Mouse (Mus musculus): ENCODE measurements around the gene Gm20517. TPM values are rescaled to one million over a fixed set of nuclear protein-coding genes. Genes with fewer than 3 reads are reported as not detected.

Gene Gm20517
- 1 to 10 TPM in 1 of 2 experiments, under 1 TPM in 1; 0.55 to 1.3 TPM for polyA plus RNA-seq (2012; fragmentation: generic; extraction: Trizol)

DNA sequence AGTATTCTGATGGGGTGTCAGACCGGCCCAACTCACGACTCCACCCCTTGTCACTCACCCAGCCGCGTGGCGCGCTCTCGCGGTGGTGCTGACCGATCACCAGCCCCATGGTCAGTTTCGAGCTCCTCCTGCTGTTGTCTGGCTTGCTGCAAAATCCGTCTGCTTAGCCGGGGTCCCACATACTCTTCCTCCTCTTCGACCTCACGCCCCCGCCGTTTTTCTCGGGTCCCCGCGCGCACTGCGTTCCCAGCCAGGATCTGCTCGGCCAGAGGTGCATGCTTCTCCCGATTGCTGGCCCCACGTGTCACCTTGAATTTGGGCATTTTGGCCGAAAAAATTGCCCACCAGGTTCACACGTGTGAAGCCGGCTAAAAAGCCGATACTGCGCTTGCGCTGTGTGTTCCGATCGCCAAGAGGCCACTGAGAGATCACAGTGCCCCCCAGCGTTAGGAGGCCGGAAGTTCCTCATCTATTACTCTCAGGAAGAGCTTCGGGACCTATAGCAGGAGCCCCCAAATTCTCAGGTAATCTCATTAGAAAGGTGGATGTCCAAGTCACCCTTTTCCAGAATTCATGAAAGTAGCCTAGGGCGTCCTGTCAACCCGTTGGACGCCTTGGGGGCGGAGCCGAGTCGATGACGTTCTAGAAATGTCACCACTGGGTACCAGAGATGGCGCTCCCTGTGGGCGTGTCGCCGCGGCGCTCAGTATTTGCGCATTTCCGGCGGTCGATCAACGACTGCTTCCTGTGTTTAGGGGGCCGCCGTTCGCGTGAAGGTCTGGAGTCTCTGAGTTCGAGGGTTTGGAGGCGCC, at the start of gene Gm20517, which contains the start of the genes Bysl and Med20:
Gm20517 (plus strand) TSS at position 741 of the 812 bp plus-strand sequence.
Bysl (minus strand) TSS at position 644 of the 812 bp plus-strand sequence.
Med20 (plus strand) TSS at position 734 of the 812 bp plus-strand sequence.

DNA sequence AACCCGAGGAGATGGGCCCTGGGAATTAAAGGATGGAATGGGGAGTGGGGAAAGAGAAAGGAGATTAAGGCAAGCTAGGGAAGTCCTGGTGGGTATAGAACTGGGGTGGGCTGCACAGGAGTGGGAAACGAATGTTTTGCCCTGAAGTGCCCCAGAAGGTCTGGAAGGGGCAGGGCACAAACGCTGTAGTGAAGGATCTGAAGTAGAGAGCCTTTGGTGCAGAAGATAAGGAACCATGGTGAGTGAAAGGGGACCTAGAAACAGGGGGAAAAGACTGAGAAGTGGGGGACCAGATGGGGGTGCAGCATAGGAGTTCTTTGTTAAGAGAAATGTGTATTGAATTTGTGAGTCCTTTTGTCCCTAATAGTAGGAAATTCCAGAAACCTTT, 19.3 kb downstream of the Gm20517 start, which contains the start of gene Usp49:
Usp49 (plus strand) TSS at position 13 of the 388 bp plus-strand sequence.

DNA sequence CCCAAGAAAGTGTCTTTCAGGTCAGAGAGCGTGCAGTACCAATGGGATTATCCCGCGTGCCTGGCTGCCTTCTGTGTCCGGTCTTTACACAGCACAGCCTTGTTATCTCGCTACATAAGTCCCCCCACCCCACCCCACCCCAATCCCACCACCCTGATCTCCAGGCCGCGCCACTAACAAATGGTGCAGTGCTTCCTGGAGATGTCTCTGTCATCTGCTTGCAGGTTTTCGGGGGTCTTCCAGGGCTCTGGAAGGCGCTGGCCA, 76.9 kb downstream of the Gm20517 start, which contains the start of gene Tomm6:
Tomm6 (minus strand) TSS at position 43 of the 264 bp plus-strand sequence.

DNA sequence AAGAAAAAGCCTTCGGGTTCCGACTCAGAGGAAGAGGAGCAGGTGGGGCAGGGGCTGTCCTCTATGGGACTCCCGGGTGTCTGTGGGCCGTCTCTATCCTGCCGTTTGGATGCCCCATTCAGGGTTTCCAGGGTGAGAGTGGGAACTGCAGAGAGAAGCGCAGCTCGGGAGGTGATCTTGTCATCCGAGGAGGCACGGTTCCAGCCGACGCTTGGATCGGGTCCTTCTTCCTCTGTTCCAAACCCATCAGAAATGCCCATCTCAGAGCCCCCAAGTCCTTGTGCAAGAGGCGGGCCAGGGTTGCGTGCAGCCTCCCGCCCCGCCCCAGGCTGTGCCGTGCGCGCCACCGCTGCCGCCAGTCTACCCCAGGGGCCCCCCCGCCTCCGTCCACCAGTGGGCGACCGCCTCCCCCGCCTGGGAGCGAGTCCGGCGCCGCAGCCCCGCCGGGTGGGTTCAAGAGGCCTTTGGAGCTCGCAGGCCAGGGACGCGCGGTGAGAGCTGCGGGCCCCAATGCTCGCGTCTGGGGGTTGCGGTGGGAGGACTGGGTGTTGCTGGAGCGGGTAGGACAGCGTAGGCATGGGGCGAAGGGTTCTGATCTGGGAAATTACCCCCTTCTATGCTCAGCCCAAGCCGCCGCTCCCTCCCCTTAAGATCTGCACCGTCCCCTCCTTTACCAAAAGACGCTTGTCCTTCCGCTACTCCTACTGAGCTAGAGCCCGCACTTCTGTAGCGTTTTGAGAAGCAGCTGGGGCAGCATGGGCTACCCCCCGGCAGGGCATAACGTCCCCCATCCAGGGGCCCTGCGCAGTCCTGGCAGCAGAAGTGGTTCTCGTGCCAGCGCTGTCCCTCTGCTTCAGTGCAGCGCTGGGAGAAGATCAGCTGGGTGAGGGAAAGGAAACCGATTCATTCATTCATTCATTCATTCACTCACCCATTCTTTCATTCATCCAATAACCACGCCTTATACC, 77.5 kb downstream of the Gm20517 start, which contains the start of gene Frs3:
Frs3 (plus strand) TSS at position 423 of the 968 bp plus-strand sequence.

DNA sequence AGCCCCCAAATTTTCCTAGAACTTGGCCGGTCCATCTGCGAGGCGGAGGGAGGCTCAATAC, 82.9 kb downstream of the Gm20517 start, which contains the start of gene Gm21981:
Gm21981 (minus strand) TSS at position 14 of the 61 bp plus-strand sequence.

DNA sequence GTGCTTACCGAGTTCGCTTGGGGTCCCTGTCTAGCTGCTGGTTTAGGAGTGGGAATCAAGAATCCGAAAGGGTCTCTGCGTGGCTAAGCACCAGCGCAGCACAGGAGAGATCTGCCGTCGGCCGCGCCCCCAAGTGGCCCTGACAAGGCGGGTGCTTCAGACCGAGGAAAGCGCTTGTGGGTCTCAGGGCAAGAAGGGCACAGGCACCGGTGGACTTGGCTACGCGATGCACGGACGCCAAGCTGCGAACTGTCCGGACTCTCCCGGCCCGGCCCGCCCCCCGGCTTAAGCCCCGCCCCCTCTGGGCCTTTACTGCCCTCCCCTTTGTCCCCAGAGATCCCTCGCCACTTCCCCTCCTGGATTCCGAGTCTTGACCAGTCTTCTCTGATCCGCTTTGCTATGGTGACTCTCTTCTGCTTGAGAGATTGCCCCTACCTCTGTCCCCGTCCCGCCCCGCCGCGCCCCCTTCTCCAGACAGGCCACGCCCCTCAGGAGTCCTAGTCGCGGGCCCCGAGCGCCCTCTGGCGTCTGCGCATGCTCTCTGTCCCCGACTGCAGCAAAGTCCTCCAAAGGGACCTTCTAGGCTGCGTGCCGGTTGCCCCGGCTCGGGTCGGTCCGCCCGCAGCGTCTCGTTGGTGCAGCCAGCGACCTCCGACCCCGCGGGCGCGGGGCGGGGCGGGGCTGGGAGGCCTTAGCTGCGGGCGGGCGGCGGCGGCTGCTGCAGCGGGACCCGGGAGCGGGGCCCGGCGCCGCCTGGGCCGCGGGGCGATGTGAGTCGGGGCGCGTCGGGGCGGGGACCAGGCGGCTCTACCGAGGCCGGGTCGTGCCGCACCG, 83.3 kb downstream of the Gm20517 start, which contains the start of gene Prickle4:
Prickle4 (minus strand) TSS at position 234 of the 834 bp plus-strand sequence.

DNA sequence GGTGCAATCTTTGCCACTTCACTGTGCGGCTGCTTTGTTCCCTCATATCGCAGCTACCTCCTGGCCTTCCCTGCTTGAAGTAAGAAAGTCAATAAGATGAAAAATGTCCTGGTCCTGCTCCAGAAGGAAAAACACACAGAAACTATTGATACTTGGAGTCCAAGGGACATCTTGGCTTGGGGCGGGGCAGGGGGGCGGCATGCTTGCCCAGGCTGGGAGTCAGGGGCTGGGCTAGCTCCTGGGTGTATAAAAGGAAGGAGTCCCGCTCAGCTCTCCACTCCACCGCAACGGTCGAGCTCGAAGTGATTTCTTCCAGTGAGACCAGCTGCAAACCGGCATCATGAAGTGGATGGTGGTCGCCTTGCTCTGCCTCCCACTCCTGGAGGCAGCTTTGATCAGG, 115.2 kb downstream of the Gm20517 start, which contains the start of gene Pgc:
Pgc (plus strand) TSS at position 277 of the 400 bp plus-strand sequence.

Other genes starting within 250 kb of the Gm20517 start
- gene Mrps10, start 242.7 kb upstream of the Gm20517 start, polyA plus RNA-seq (2012; fragmentation: generic; extraction: Trizol), result 10 to 100 TPM; 61.1 to 83.7 TPM
- 1 to 10 TPM in 1 of 2 experiments, under 1 TPM in 1; 0.07 to 1.3 TPM for gene Guca1b, start 226.2 kb upstream of the Gm20517 start, polyA plus RNA-seq (2012; fragmentation: generic; extraction: Trizol)
- not detected for gene Guca1a, start 211.0 kb upstream of the Gm20517 start, polyA plus RNA-seq (2012; fragmentation: generic; extraction: Trizol)
- gene AI661453, start 175.0 kb upstream of the Gm20517 start, polyA plus RNA-seq (2012; fragmentation: generic; extraction: Trizol), result under 1 TPM in 1 of 2 experiments, not detected in 1; 0.01 TPM
- gene 1700001C19Rik, start 174.2 kb upstream of the Gm20517 start, polyA plus RNA-seq (2012; fragmentation: generic; extraction: Trizol), result not detected
- 10 to 100 TPM in 1 of 2 experiments, 1 to 10 TPM in 1; 6.7 to 23.2 TPM for gene Taf8, start 109.3 kb upstream of the Gm20517 start, polyA plus RNA-seq (2012; fragmentation: generic; extraction: Trizol)
- 100 to 1,000 TPM; 135 to 156 TPM for gene Ccnd3, start 106.5 kb upstream of the Gm20517 start, polyA plus RNA-seq (2012; fragmentation: generic; extraction: Trizol)
- 10 to 100 TPM; 11.7 to 39.0 TPM for gene Bysl, start 97 bp upstream of the Gm20517 start, polyA plus RNA-seq (2012; fragmentation: generic; extraction: Trizol)
- 10 to 100 TPM in 1 of 2 experiments, 1 to 10 TPM in 1; 9.5 to 35.1 TPM for gene Med20, start within 50 bp of the Gm20517 start, polyA plus RNA-seq (2012; fragmentation: generic; extraction: Trizol)
- gene Usp49, start 19.1 kb downstream of the Gm20517 start, polyA plus RNA-seq (2012; fragmentation: generic; extraction: Trizol), result 1 to 10 TPM in 1 of 2 experiments, under 1 TPM in 1; 0.74 to 3.4 TPM
- 100 to 1,000 TPM; 293 to 619 TPM for gene Tomm6, start 76.8 kb downstream of the Gm20517 start, polyA plus RNA-seq (2012; fragmentation: generic; extraction: Trizol)
- gene Frs3, start 77.4 kb downstream of the Gm20517 start, polyA plus RNA-seq (2012; fragmentation: generic; extraction: Trizol), result 1 to 10 TPM in 1 of 2 experiments, under 1 TPM in 1; 0.63 to 6.1 TPM
- 1 to 10 TPM; 1.9 to 3.8 TPM for gene Gm21981, start 82.9 kb downstream of the Gm20517 start, polyA plus RNA-seq (2012; fragmentation: generic; extraction: Trizol)
- gene Prickle4, start 83.1 kb downstream of the Gm20517 start, polyA plus RNA-seq (2012; fragmentation: generic; extraction: Trizol), result under 1 TPM; 0.11 to 0.40 TPM
- gene Pgc, start 115.3 kb downstream of the Gm20517 start, polyA plus RNA-seq (2012; fragmentation: generic; extraction: Trizol), result not detected
- 10 to 100 TPM; 17.5 to 28.3 TPM for gene Tfeb, start 125.4 kb downstream of the Gm20517 start, polyA plus RNA-seq (2012; fragmentation: generic; extraction: Trizol)
- gene Mdfi, start 223.1 kb downstream of the Gm20517 start, polyA plus RNA-seq (2012; fragmentation: generic; extraction: Trizol), result 1 to 10 TPM in 1 of 2 experiments, under 1 TPM in 1; 0.06 to 1.3 TPM

Measured in C3H10T1/2 (cell line).